In the genomic region with DNA sequence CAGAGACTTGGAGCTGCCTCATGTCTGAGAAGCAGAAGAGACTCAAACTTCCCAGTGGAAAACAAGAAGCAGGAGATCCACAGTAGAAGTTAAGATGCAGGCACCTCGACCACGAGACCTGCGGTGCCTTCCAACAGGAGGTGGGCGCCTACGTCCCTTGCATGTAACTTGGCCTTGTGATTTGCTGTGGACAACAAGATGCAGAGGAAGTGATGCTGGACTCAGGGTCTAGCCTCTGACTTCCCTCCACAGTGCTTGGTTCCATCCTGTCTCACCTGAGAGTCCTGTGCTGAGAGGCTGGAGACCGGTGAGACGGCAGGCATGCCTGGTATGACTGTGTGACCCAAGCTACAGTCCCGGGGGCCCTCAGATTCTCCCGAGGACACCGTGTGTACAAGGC, we compare ENCODE assay signal across 9 mouse cellular contexts. TPM values are rescaled to one million over a fixed set of nuclear protein-coding genes. Genes with fewer than 3 reads are reported as not detected.
A peak's percentile ranks its signal among the peaks of the same experiment; 100 is the strongest.
DNase-seq lines count a peak whose midpoint lies in the region; ATAC-seq and TF ChIP-seq lines count a peak whose summit lies in the region.
"Had no signal": no experiment of that assay in that cellular context is flagged by ENCODE, and none has a peak within 500 bp of the region (broad histone marks: within the 10 kb centered on the region; RNA-seq: fewer than 3 reads in every experiment).

No protein-coding gene starts in this region.

- no peaks in the 10 kb centered on the region for H3K9me3 ChIP-seq in heart, postnatal 0 days (replicated peaks; ENCODE audit: control insufficient read depth, low read length)
- no peaks in the 10 kb centered on the region for H3K9me3 ChIP-seq in intestine, postnatal 0 days (ENCODE audit: control insufficient read depth)
- H3K9me3 ChIP-seq: hindbrain, embryonic 12.5 days; limb, embryonic 15.5 days had no signal

- WGBS in heart, postnatal 0 days = 90% methylated on average over 10 of the region's 10 CpGs
- WGBS in intestine, postnatal 0 days = 90% methylated on average over 10 of the region's 10 CpGs

- no peak overlapping the region for H3K4me3 ChIP-seq in heart, postnatal 0 days (ENCODE audit: low read depth, low read length)
- no peak overlapping the region for H3K4me3 ChIP-seq in intestine, postnatal 0 days (ENCODE audit: low read depth, low read length)
- H3K4me3 ChIP-seq: hindbrain, embryonic 12.5 days had no signal

- peak overlapping the region; percentile 45; the same call in 1 of the 2 replicates for H3K4me2 ChIP-seq in heart, postnatal 0 days (ENCODE audit: low read depth, low read length)
- peak overlapping the region; percentile 35; the same call in 1 of the 2 replicates for H3K4me2 ChIP-seq in intestine, postnatal 0 days (replicated peaks; ENCODE audit: low read depth)
- H3K4me2 ChIP-seq: hindbrain, embryonic 12.5 days; limb, embryonic 15.5 days had no signal

- no peak for TF ChIP-seq EP300 in heart, postnatal 0 days (IDR thresholded peaks at IDR 0.05; ENCODE audit: low read depth)

- ATAC-seq in heart, postnatal 0 days (ENCODE audit: insufficient read depth, low read depth) = no peak
- ATAC-seq in intestine, postnatal 0 days = no peak

- peaks cover 27% of the 10 kb centered on the region for H3K4me1 ChIP-seq in heart, postnatal 0 days (ENCODE audit: control insufficient read depth, insufficient read depth)
- H3K4me1 ChIP-seq in intestine, postnatal 0 days (replicated peaks; ENCODE audit: control insufficient read depth, insufficient read depth, low read length) = peaks cover 13% of the 10 kb centered on the region

- H3K27ac ChIP-seq in heart, postnatal 0 days (ENCODE audit: low read depth) = peak overlapping the region; percentile 75
- H3K27ac ChIP-seq in intestine, postnatal 0 days (ENCODE audit: low read depth, low read length) = peak overlapping the region; percentile 76; the same call in 1 of the 2 replicates
- H3K27ac ChIP-seq: hindbrain, embryonic 12.5 days had no signal

- no peak for TF ChIP-seq CTCF in heart, postnatal 0 days (IDR thresholded peaks at IDR 0.05; ENCODE audit: low read depth)
- TF ChIP-seq CTCF in intestine, postnatal 0 days (IDR thresholded peaks at IDR 0.05; ENCODE audit: low read depth) = no peak

- no peaks in the 10 kb centered on the region for H3K27me3 ChIP-seq in heart, postnatal 0 days (ENCODE audit: control insufficient read depth, insufficient read depth, low read length)
- H3K27me3 ChIP-seq in intestine, postnatal 0 days (replicated peaks; ENCODE audit: control insufficient read depth, insufficient read depth, low read length) = no peaks in the 10 kb centered on the region
- H3K27me3 ChIP-seq: hindbrain, embryonic 12.5 days; limb, embryonic 15.5 days had no signal

- no peak for DNase-seq in heart, postnatal 0 days (ENCODE audit: low spot score)
- no peak for DNase-seq in heart, adult 18-20 months
- DNase-seq in spleen, postnatal 36 days (ENCODE audit: low spot score in 2 of 2) = peak; percentile 17 to 27
- DNase-seq in spleen, postnatal 14 days (ENCODE audit: low spot score in 2 of 2) = no peak
- DNase-seq in frontal cortex, postnatal 25 days (ENCODE audit: low spot score in 2 of 2) = no peak
- no peak for DNase-seq in left cerebral cortex, adult 11 months (ENCODE audit: low spot score)

- H3K36me3 ChIP-seq in heart, postnatal 0 days (replicated peaks; ENCODE audit: control insufficient read depth, insufficient read depth, low read length) = no peaks in the 10 kb centered on the region
- H3K36me3 ChIP-seq in intestine, postnatal 0 days (ENCODE audit: control insufficient read depth, insufficient read depth) = no peaks in the 10 kb centered on the region
- H3K36me3 ChIP-seq: hindbrain, embryonic 12.5 days; limb, embryonic 15.5 days had no signal

- H3K9ac ChIP-seq in heart, postnatal 0 days (replicated peaks; ENCODE audit: low read depth, low read length) = no peak overlapping the region; the same call in 1 of the 2 replicates
- H3K9ac ChIP-seq in intestine, postnatal 0 days (ENCODE audit: low read depth, low read length) = no peak overlapping the region
- H3K9ac ChIP-seq: hindbrain, embryonic 12.5 days; limb, embryonic 15.5 days had no signal

RNA-seq across cellular contexts. Expression of gene Dnah17, which starts 16.0 kb away (rescaled TPM):
- total RNA-seq in heart, postnatal 0 days (2014; rRNA removed; ENCODE audit: low replicate concordance) = 0.31 TPM in 1 of 2 replicates, not detected in the other
- polyA plus RNA-seq in heart, postnatal 0 days (2015; fragmentation: Nextera tagmentation; extraction: Ambion mirVana) = 0.01 and 0.04 TPM in 2 replicates
- under 1 TPM; 0.02 to 0.05 TPM for total RNA-seq in heart, adult 18-20 months (2021)
- 0.03 and 0.05 TPM in 2 replicates for polyA plus RNA-seq in intestine, postnatal 0 days (2015; fragmentation: Nextera tagmentation; extraction: Ambion mirVana)

Comparison
In these comparisons a context has a peak if more than half of its experiments do, and no peak if none do; other contexts are left out.
1. DNase-seq: peak in spleen, postnatal 36 days (2 of 2); none in heart, postnatal 0 days (single experiment), heart, adult 18-20 months (0 of 2), spleen, postnatal 14 days (0 of 2), frontal cortex, postnatal 25 days (0 of 2) and left cerebral cortex, adult 11 months (single experiment).